Mouse (Mus musculus): ENCODE measurements at regions not wholly inside any gene's neighbourhood (a gene's known extent, or its start where the extent isn't known, plus 50 kb on each side); places are given as distances from the start of the nearest gene placed in this dataset.
"Not testable (repeated sequence)": the region's sequence is repeated elsewhere in the genome, so short reads cannot be mapped to it uniquely, and the experiment has no call there.

GRCm38 (mm10) chr19:27123334-27123733 is 93.0 kb upstream of the Vldlr start:
- peak; percentile 71 for ATAC-seq (ENCODE audit: insufficient number of reproducible peaks, low FRiP score, low TSS enrichment)

- 0 out of 2 replicates have a peak, but pooled peaks have one; percentile 8 for ATAC-seq (ENCODE audit: insufficient number of reproducible peaks, low FRiP score, low TSS enrichment)
Observed at GRCm38 (mm10) chr19:27123806-27124469, 92.3 kb upstream of the Vldlr start.

DNA sequence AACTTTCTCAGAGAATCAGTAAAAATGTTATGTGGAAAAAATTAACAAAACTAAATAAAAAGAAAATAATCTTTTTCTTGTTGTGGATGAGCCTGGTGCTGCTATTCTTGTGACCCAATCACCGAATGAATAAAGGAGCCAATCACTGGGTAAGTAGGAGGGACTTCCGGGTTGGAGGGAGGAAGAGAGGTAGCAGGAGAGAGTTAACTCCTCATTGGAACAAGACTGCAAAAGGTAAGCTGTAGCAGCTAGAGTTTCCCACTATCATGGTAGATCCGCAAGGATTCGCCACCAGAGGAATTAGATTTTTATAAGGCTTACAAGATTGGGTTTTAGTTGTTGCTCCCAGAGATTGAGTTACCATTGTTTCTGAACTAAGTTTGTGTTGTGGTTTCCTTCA is 87.8 kb upstream of the Vldlr start:
- ATAC-seq (ENCODE audit: insufficient number of reproducible peaks, low FRiP score, low TSS enrichment) = not testable (repeated sequence)

GRCm38 (mm10) chr19:27134360-27134759 is 81.9 kb upstream of the Vldlr start:
- no peak for ATAC-seq (ENCODE audit: insufficient number of reproducible peaks, low FRiP score, low TSS enrichment)

DNA sequence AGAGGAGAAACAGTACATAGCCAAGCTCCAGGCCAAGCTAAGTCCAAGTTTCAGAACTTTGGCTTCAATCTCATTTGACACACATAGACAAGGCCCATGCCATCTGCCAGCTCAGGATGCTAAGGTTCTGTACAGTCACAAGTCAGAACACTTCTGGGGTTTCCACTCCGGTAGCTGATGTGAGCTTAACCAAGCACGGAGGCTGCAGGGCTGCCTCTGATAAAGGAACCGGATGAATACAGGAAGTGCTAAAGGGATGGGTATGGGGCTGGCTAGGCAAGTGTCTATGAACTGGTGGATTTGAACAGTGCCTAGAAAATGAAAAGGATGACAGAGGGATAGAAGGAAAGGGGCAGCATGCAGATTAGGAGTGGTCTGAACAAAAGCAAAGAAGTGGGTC is 75.4 kb upstream of the Vldlr start:
- no peak for ATAC-seq (ENCODE audit: insufficient number of reproducible peaks, low FRiP score, low TSS enrichment)

DNA sequence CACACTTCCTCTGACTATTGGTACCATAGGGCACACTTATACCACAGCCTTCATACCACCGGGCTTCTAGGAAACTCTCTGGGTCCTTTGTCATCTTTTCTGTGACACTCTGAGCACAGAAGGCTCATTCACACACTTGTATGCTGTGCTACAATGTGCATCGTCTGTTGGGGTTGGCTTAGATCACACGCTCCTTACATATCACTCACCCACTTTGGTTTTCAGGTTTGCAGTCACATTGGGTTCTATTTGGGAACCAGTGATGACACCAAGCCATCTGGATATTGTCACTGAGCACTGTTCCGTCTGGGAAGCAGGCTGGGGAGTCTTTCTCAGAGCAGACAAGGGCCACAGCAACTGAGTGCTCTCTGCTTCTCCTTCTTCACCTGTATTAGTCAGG is 74.1 kb upstream of the Vldlr start:
- no peak for ATAC-seq (ENCODE audit: insufficient number of reproducible peaks, low FRiP score, low TSS enrichment)

- no peak for ATAC-seq (ENCODE audit: insufficient number of reproducible peaks, low FRiP score, low TSS enrichment)
Observed at GRCm38 (mm10) chr19:27147404-27147803, 68.9 kb upstream of the Vldlr start.

DNA sequence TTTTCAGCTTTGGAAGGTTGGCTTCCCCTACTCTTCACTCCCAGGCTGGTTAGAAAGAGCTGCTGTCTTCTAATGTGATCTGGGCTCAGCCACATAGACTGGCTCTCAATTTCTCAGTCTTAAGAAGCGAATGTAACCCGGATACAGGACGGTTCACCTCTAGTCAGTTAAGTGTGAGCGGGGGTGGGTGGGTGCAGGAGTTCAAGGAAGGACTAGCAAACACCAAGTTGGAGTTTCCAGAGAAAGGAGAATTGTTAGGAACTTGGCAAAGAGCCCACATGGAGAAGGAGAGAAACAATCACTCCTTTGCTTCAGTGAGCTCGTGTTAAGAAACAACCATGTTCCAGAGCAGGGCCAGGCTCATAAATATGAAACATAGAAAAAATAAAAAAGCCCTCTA is 68.0 kb upstream of the Vldlr start:
- ATAC-seq (ENCODE audit: insufficient number of reproducible peaks, low FRiP score, low TSS enrichment) = no peak

DNA sequence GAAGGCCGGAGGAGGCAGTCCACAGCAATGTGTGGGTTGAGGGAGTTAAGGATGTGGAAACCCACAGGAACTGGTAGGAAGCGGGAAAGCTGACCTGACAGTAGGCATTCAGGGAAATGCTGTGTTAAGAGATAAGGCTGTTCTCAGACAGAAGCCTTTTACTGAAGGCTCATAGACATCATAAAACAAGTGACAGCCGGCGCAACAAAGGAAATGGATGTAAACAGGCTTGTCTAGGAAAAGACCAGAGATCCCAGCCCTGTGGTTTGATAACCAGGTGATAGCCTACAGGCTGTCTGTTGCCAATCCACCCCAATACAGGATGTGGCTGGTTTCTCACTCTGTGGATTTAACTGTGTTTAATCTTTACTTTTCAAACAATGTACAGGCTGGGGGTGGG is 66.7 kb upstream of the Vldlr start:
- no peak for ATAC-seq (ENCODE audit: insufficient number of reproducible peaks, low FRiP score, low TSS enrichment)

DNA sequence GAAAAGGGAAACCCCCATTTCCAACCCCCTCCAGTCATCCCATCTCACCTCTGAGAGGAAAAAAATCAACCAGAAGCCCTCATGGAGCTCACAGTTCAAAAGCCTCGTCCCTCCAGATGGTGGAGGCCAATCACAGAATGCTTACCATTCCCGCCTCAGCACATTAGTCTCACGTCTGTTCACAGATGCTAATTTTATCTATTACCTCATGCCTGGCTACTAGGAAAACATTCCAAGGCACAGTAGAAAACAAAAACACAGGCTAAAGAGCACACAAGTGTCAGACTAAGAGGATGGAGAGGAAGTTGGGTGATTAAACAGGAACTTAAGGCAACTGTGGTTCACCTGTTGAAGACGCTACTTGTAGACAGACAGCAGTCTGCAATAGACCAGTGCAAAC is 54.4 kb upstream of the Vldlr start:
- no peak for ATAC-seq (ENCODE audit: insufficient number of reproducible peaks, low FRiP score, low TSS enrichment)

Measured in cerebellum, adult (tissue).